Mouse (Mus musculus) erythroid progenitor cell, adult 5-6 weeks (primary cell): ENCODE measurements around the gene Btbd35f30. TPM values are rescaled to one million over a fixed set of nuclear protein-coding genes. Genes with fewer than 3 reads are reported as not detected.
"Not testable (repeated sequence)": the region's sequence is repeated elsewhere in the genome, so short reads cannot be mapped to it uniquely, and the experiment has no call there.

Experiments
- ATAC-seq: replicated peaks from 2 replicates; pipeline ENCODE4 v1.8.0; 2016; ENCODE audit warnings: moderate number of reproducible peaks, mild to moderate bottlenecking, moderate TSS enrichment, inconsistent platforms; ENCODE audit not compliant: poor library complexity, low FRiP score, severe bottlenecking
- total RNA-seq, 2 experiments: library from RNA; stranded (forward) in 1 of 2; stranded (reverse) in 1 of 2; fragments of 150-400 nt in 1 of 2; fragments of 186-747, 209-891 nt in 1 of 2; gene quantifications; 2 replicates each; pipeline versions ENCODE4 v1.2.3 to v1.2.4; 2015 to 2017; ENCODE audit warnings: low replicate concordance in 2 of 2

Btbd35f30 gene
- total RNA-seq (2015; ENCODE audit: low replicate concordance): not detected in 2 replicates
- total RNA-seq (2017; ENCODE audit: low replicate concordance): not detected in 2 replicates

GRCm38 (mm10) chrX:32894325-32894724, at the start of gene Btbd35f30:
TSS of gene Btbd35f30 (plus strand) at chrX:32894625.
- not testable (repeated sequence) for ATAC-seq

GRCm38 (mm10) chrX:32941468-32941867, 47.0 kb downstream of the Btbd35f30 start, which contains the start of gene Gm21789:
TSS of gene Gm21789 (plus strand) at chrX:32941768.
- ATAC-seq: not testable (repeated sequence)

Other genes starting within 250 kb of the Btbd35f30 start
- not detected in 2 replicates for gene Gm5926, start 243.9 kb upstream of the Btbd35f30 start, total RNA-seq (2015; ENCODE audit: low replicate concordance)
- not detected in 2 replicates for gene Gm5926, start 243.9 kb upstream of the Btbd35f30 start, total RNA-seq (2017; ENCODE audit: low replicate concordance)
- gene Btbd35f21, start 168.5 kb upstream of the Btbd35f30 start, total RNA-seq (2015; ENCODE audit: low replicate concordance): not detected in 2 replicates
- not detected in 2 replicates for gene Btbd35f21, start 168.5 kb upstream of the Btbd35f30 start, total RNA-seq (2017; ENCODE audit: low replicate concordance)
- not detected in 2 replicates for gene Gm21789, start 47.1 kb downstream of the Btbd35f30 start, total RNA-seq (2015; ENCODE audit: low replicate concordance)
- not detected in 2 replicates for gene Gm21789, start 47.1 kb downstream of the Btbd35f30 start, total RNA-seq (2017; ENCODE audit: low replicate concordance)
- not detected in 2 replicates for gene Btbd35f5, start 79.3 kb downstream of the Btbd35f30 start, total RNA-seq (2015; ENCODE audit: low replicate concordance)
- not detected in 2 replicates for gene Btbd35f5, start 79.3 kb downstream of the Btbd35f30 start, total RNA-seq (2017; ENCODE audit: low replicate concordance)